Mouse (Mus musculus) liver, embryonic 14.5 days (tissue): Measurements from ENCODE around the gene Clba1. TPM values are rescaled to one million over a fixed set of nuclear protein-coding genes. Genes with fewer than 3 reads are reported as not detected.

Experiments used
- ATAC-seq: fragments of 200-750 bp; cut with Nextera tagmentation; 2 replicates; pipeline ENCODE4 v1.8.0; 2017; ENCODE audit warnings: moderate number of reproducible peaks, mild to moderate bottlenecking, moderate library complexity; ENCODE audit not compliant: insufficient read depth
- DNase-seq, 3 experiments: peaks; one replicate each; pipeline ENCODE4 v3.0.0-alpha.2; 2012 to 2013; ENCODE audit warnings: low read depth in 3 of 3, low spot score in 3 of 3
- H3K27ac ChIP-seq: fragments of 300-500 bp; sonication (generic); 2 replicates; pipeline ENCODE4 v1.5.1; 2014; ENCODE audit warnings: moderate library complexity, mild to moderate bottlenecking, control low read depth, inconsistent platforms
- H3K27me3 ChIP-seq: fragments of 300-500 bp; sonication (generic); 2 replicates; pipeline ENCODE4 v1.6.1; 2014; ENCODE audit warnings: mild to moderate bottlenecking, low read length, moderate library complexity; ENCODE audit not compliant: control insufficient read depth, insufficient read depth
- H3K36me3 ChIP-seq: fragments of 300-500 bp; sonication (generic); replicated peaks from 2 replicates; pipeline ENCODE4 v1.6.1; 2014; ENCODE audit warnings: low read depth; ENCODE audit not compliant: control insufficient read depth, insufficient read depth
- H3K4me1 ChIP-seq, 2 experiments: fragments of 200-500 bp in 1 of 2; fragments of 300-500 bp in 1 of 2; sonication (generic) in 1 of 2; replicated peaks; 2 replicates each; pipeline ENCODE4 v1.6.1; 2012 to 2014; ENCODE audit warnings: antibody characterized with exemption in 1 of 2, inconsistent platforms in 1 of 2, low read length in 1 of 2; ENCODE audit not compliant: control insufficient read depth in 2 of 2, insufficient read depth in 2 of 2
- H3K4me2 ChIP-seq: fragments of 300-500 bp; sonication (generic); 2 replicates; pipeline ENCODE4 v1.6.1; 2014; ENCODE audit warnings: low read depth, mild to moderate bottlenecking, control low read depth, moderate library complexity
- H3K4me3 ChIP-seq, 2 experiments: fragments of 200-500 bp in 1 of 2; fragments of 300-500 bp in 1 of 2; sonication (generic) in 1 of 2; 2 replicates each; pipeline ENCODE4 v1.5.1; 2012 to 2014; ENCODE audit warnings: low read depth in 2 of 2, low read length in 2 of 2, mild to moderate bottlenecking in 2 of 2, control low read depth in 1 of 2, inconsistent platforms in 1 of 2, moderate library complexity in 1 of 2; ENCODE audit not compliant: insufficient read depth in 1 of 2
- H3K9ac ChIP-seq: fragments of 300-500 bp; sonication (generic); replicated peaks from 2 replicates; pipeline ENCODE4 v1.6.1; 2014; ENCODE audit warnings: mild to moderate bottlenecking, control low read depth, moderate library complexity
- H3K9me3 ChIP-seq: fragments of 300-500 bp; sonication (generic); 2 replicates; pipeline ENCODE4 v1.6.1; 2016; ENCODE audit warnings: low read length, mixed read lengths; ENCODE audit not compliant: control insufficient read depth
- CTCF ChIP-seq: IDR thresholded peaks from 2 replicates; pipeline ENCODE4 v1.5.1; 2016; ENCODE audit warnings: antibody characterized with exemption, low read depth, control low read depth
- EP300 ChIP-seq: IDR thresholded peaks from 2 replicates; pipeline ENCODE4 v1.6.1; 2016; ENCODE audit warnings: antibody characterized with exemption, low read depth
- WGBS: fragments of 180-500 bp; shearing (Covaris S2); extraction: QIAGEN DNeasy Blood & Tissue Kit; methylation state at CpG from one replicate; pipeline ENCODE4 v1.1.7; 2014; ENCODE audit not compliant: insufficient replicate concordance; 5-methylcytosine and 5-hydroxymethylcytosine counted together
- polyA plus RNA-seq, 2 experiments: library from polyadenylated mRNA; depleted of rRNA in 1 of 2; stranded (reverse) in 1 of 2; unstranded in 1 of 2; fragments of >200 nt; fragmentation: Nextera tagmentation in 1 of 2; extraction: Ambion mirVana in 1 of 2; gene quantifications; 2 replicates each; pipeline versions ENCODE4 v1.2.1 to v1.2.3; 2012 to 2014

Clba1 gene
- polyA plus RNA-seq, 2 experiments: 0.21 to 0.25 TPM

DNA sequence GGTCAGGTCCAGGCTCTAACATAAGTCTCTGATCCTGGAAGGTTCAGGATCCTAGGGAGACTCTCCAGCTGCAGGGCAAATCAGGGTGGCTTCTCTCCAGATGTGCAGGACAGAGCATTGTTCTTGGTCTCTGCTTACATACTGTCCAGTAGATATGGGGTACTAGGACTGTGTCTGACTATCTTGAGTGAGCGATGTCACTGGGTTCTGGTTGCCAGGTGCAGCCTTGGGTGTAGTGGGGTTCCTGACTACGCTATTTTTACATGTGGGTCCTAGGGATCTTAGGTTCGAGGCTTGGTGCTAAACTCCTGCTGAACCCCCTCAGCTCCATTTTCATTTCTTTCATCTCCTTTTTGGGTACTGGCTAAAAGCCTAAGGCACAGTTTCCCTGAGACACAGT, 21.8 kb downstream of the Clba1 start:
- Histone ChIP-seq H3K27me3 (no peaks in the 10 kb centered on the region), H3K4me1 (peaks cover 24 to 36% of the 10 kb centered on the region in 2 experiments), H3K9me3 (no peaks in the 10 kb centered on the region), H3K27ac (no peak overlapping the region; the same call in 1 of the 2 replicates), H3K4me3 (peak overlapping the region; percentile 84 to 90), H3K9ac (peak overlapping the region; percentile 84), H3K36me3 (peaks cover 23% of the 10 kb centered on the region), H3K4me2 (peak overlapping the region; percentile 82)
- 68% methylated on average over 3 of the region's 3 CpGs for WGBS
- DNase-seq (no peak), ATAC-seq (no peak)
- TF ChIP-seq EP300 (no peak), CTCF (no peak)

DNA sequence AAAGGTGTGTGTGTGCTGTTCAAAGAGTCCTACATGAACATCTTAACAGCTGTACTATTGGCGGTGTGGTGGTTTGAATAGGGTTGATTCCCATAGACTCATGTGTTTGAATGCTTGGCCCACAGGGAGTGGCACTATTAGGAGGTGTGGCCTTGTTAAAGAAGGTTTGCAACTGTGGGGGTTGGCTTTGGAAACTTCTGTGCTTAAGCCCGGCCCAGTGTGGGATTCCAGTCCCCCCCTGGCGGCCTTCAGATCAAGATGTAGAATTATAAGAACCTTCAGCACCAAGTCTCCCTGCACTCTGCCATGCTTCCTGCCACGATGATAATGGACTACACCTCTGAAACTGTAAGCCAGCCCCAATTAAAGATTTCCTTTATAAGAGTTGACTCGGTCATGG, 23.7 kb downstream of the Clba1 start:
- H3K9me3 ChIP-seq: no peaks in the 10 kb centered on the region
- H3K27me3 ChIP-seq: no peaks in the 10 kb centered on the region
- H3K9ac ChIP-seq: no peak overlapping the region
- H3K36me3 ChIP-seq: peaks cover 6% of the 10 kb centered on the region
- TF ChIP-seq CTCF (no peak), EP300 (no peak)
- DNase-seq (no peak), ATAC-seq (no peak)
- WGBS: 70% methylated on average over 5 of the region's 5 CpGs
- H3K27ac ChIP-seq: no peak overlapping the region
- H3K4me3 ChIP-seq: no peak overlapping the region
- no peak overlapping the region for H3K4me2 ChIP-seq
- peaks cover 11 to 18% of the 10 kb centered on the region in 2 experiments for H3K4me1 ChIP-seq

DNA sequence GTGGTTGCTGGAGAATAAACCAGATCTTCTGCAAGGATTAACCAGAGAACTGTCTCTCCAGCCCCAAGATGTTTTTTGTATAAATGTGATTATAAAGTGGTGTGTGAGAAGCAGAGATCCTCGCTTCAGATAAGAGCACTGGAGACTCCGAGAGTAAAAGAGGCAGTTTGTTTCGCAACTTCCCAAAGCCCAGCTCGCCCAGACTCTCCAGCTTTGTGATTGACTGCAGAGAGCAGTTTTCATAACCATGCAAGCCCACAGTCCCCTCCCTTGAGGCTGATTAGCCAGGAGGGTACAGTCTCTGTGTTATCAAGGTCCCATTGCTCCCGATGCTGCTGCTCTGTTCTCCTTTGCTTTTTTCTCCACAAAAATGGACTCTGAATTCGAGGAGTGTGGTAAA, 24.8 kb downstream of the Clba1 start:
- DNase-seq (no peak), ATAC-seq (no peak)
- TF ChIP-seq CTCF (no peak), EP300 (no peak)
- no peaks in the 10 kb centered on the region for H3K9me3 ChIP-seq
- no peak overlapping the region for H3K9ac ChIP-seq
- peaks cover 8 to 12% of the 10 kb centered on the region in 2 experiments for H3K4me1 ChIP-seq
- 7% methylated on average over 6 of the region's 6 CpGs for WGBS
- no peak overlapping the region for H3K4me2 ChIP-seq
- no peak overlapping the region for H3K4me3 ChIP-seq
- no peaks in the 10 kb centered on the region for H3K27me3 ChIP-seq
- H3K36me3 ChIP-seq: no peaks in the 10 kb centered on the region
- no peak overlapping the region for H3K27ac ChIP-seq

DNA sequence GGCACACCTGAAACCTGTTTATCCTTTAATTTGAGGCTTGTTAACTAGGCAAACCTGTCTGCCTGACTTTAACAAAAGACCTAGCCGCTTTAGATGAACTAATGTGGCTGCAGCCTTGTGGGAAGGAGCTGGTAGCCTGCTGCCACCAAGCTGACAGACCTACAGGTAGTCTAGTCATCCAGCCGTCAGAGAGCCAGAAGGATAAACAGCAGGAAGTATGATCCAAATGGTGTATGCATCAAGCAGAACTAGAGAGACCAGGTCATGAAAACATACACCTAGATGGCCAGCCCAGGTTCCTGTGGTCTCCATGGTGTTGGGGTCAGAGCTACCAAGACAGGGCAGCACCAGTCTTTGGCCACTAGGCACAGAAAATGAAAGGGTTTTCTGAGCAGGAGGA, 26.3 kb downstream of the Clba1 start:
- Histone ChIP-seq H3K4me1 (peaks cover 7 to 9% of the 10 kb centered on the region in 2 experiments), H3K9ac (no peak overlapping the region), H3K27ac (no peak overlapping the region), H3K9me3 (no peaks in the 10 kb centered on the region), H3K4me2 (no peak overlapping the region), H3K4me3 (no peak overlapping the region), H3K36me3 (no peaks in the 10 kb centered on the region), H3K27me3 (no peaks in the 10 kb centered on the region)
- no peak for TF ChIP-seq EP300
- TF ChIP-seq CTCF: no peak
- DNase-seq (no peak), ATAC-seq (no peak)
- 64% methylated on average over 2 of the region's 2 CpGs for WGBS

DNA sequence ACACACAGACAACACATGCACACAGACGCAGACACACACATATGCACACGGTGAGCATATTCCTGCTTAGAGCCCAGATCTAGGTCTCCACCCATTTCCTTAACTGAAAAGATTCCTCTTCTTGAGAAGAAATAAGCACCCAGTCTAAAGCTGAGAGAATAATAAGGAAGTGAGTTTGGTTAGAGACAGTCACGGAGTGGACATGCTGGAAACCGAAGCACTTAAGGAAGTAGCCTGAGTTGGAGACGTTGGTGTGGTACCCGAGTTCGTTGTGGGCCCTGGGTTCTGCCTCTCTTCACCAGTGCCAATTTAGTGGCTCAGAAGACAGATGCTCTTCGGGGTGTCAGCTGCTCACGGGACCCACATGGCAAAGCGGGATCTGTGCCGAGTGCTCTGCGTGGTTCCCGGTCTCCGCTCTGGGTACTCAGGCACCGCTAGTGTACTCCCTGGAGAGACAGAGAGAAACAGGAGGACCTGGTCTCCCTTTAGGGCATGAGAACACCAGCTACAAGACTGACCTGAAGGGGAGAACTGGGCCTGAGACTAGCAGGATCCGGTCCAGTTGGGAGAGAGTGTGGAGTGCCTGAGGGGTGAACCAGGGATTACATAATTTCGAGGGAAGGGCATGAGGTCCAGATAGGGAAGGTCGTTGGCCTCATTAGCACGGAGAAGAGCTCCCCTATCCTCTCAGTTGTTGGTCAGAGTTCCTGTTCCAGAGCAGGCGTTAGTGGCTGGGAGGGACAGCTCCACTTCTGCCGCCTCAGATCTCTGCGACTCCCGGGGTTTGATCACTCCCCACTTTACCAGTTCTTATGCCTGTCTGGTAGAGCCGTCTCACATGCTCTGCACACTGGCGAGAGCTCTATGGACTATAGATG, 31.7 kb downstream of the Clba1 start:
- H3K4me2 ChIP-seq: no peak overlapping the region
- no peaks in the 10 kb centered on the region for H3K27me3 ChIP-seq
- H3K4me3 ChIP-seq: no peak overlapping the region
- no peaks in the 10 kb centered on the region for H3K9me3 ChIP-seq
- no peaks in the 10 kb centered on the region for H3K4me1 ChIP-seq
- TF ChIP-seq EP300 (no peak), CTCF (no peak)
- H3K9ac ChIP-seq: no peak overlapping the region
- ATAC-seq (no peak), DNase-seq (no peak)
- WGBS: 48% methylated on average over 25 of the region's 25 CpGs
- no peak overlapping the region for H3K27ac ChIP-seq
- H3K36me3 ChIP-seq: no peaks in the 10 kb centered on the region
